Mouse (Mus musculus): ENCODE results near the gene Igf1r.
A peak's percentile ranks its signal among the peaks of the same experiment; 100 is the strongest.

The Igf1r gene

DNA sequence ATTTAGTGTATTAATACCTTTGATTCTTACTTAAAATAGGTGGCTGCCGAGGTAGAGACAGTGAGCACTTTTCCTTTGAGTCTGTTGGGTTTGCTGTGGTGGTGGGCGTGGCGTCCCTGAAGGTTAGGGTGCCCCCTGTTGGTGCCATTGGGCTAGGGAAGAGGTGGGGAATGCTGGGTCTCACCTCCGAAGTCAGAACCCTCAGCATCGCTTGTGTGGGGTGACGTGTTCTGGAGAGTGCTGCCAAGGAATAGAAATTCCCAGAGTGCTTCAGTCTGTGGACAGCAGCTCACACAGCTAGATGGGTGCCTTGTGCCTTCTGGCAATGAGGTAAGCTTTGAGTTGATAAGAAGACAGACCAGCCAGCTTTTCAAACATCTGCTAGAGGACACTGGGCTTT lies 102.3 kb downstream of the Igf1r start:
- DNase-seq: no peak

- DNase-seq: peak; percentile 75
These were observed 104.4 kb downstream of the Igf1r start for GRCm38 (mm10) chr7:68057010-68057409.

DNA sequence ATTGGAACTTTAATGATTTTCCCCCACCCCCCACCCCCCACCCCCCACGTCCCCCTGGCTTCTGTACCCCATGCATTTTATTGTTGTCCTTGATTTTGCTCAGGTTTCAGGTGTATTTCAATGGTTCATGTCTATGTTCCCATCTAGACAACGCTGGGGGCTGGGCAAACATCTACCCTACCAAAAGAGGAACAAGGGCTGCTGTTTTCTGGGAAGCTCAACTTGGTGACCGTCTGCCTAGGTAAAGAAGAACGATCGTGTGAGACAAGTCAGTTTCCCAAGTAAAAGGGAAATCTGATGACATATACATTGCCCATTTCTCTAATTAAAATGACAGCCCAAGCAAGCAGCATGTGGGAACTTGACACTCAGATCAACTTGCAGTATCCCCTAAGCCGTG lies 107.1 kb downstream of the Igf1r start:
- peak; percentile 59 for DNase-seq

DNA sequence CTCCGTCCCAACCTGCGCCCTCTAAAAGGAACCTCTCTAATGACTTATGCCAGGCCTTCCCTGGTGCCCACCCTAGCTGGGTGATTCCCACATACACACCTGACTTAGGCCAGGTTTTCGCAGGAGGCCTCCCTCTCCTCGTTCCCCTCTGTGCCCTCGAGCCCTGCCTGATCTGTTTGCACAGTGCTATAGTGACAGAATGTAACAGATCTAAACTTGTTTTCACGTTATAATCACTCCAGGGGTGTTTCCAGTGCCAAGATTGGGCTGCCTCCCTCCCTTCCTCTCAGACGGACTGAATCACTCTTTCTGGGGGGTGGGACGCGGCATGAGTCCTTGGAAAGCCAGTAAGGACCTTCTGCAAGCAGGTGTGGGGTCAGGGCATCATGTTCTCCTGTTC lies 108.8 kb downstream of the Igf1r start:
- peak; percentile 87 for DNase-seq

GRCm38 (mm10) chr7:68062170-68062848 lies 109.7 kb downstream of the Igf1r start:
- DNase-seq: peak; percentile 71

- DNase-seq: peak; percentile 74
These were observed 110.2 kb downstream of the Igf1r start for GRCm38 (mm10) chr7:68062849-68063208.

- peak; percentile 93 for DNase-seq
These were observed 111.1 kb downstream of the Igf1r start for GRCm38 (mm10) chr7:68063711-68064110.

- DNase-seq: no peak
These were observed 111.5 kb downstream of the Igf1r start for GRCm38 (mm10) chr7:68064120-68064519.

- DNase-seq: peak; percentile 95
These were observed 112.2 kb downstream of the Igf1r start for GRCm38 (mm10) chr7:68064647-68065362.

- peak; percentile 89 for DNase-seq
These were observed 113.3 kb downstream of the Igf1r start for GRCm38 (mm10) chr7:68065904-68066303.

DNA sequence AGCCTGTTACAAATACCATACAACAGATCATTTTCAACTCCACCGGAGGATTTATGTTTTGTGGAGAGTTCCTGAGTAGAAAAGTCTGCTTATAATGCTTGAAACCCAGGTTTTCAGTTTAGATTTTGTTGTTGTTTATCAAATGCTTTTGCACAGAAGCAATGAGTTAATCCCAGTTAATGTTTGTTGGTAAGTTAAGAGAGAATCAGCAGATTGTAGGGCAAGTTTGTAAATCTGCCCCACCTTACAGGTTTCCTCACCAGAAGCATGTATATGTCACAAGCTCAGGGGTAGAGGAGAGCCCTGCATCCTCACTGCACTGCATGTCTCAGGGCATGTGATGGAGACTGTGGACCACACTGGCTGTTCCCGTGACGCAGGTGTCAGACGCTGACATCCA lies 114.7 kb downstream of the Igf1r start:
- DNase-seq: no peak

GRCm38 (mm10) chr7:68069324-68069723 lies 116.7 kb downstream of the Igf1r start:
- DNase-seq: no peak

DNA sequence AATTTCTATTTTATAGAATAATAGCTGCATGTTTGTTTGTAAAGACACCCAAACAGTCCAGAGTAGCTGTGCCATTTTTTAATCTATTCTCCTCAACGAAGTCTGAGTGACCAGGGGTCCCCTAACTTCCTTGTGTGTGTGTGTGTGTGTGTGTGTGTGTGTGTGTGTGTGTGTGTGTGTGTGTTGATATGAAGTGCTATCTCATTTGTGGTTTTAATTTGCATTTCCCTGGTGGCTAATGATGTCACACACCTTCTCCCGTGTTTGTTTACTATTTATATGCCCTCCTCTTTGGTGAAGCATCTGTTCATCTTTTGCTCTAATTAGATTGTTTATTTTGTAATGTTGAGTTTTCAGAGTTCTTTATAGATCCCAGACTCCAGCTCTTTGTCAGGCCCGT lies 117.4 kb downstream of the Igf1r start:
- DNase-seq: no peak

GRCm38 (mm10) chr7:68070626-68071025 lies 118.0 kb downstream of the Igf1r start:
- peak; percentile 97 for DNase-seq

- no peak for DNase-seq
These were observed 118.4 kb downstream of the Igf1r start for GRCm38 (mm10) chr7:68071050-68071449.

DNA sequence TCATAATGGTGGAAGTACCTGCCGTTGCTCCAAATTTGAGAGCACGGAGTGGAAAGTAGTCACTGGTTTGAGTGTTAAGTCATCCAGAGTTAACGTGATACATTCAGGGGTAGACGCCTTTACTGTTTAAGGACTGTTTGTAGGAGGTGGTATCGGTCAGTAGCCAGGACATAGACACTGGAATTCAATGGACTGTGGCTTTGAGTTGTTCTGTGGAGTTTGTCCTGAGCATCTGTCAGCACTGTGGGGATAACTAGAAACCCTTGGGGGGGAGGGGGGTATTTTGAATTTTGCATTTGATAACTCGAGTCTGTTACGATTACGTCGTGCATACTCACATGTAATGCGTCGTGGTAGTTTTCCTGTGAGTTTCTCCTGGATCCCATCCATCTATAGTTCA lies 119.1 kb downstream of the Igf1r start:
- DNase-seq: no peak

DNA sequence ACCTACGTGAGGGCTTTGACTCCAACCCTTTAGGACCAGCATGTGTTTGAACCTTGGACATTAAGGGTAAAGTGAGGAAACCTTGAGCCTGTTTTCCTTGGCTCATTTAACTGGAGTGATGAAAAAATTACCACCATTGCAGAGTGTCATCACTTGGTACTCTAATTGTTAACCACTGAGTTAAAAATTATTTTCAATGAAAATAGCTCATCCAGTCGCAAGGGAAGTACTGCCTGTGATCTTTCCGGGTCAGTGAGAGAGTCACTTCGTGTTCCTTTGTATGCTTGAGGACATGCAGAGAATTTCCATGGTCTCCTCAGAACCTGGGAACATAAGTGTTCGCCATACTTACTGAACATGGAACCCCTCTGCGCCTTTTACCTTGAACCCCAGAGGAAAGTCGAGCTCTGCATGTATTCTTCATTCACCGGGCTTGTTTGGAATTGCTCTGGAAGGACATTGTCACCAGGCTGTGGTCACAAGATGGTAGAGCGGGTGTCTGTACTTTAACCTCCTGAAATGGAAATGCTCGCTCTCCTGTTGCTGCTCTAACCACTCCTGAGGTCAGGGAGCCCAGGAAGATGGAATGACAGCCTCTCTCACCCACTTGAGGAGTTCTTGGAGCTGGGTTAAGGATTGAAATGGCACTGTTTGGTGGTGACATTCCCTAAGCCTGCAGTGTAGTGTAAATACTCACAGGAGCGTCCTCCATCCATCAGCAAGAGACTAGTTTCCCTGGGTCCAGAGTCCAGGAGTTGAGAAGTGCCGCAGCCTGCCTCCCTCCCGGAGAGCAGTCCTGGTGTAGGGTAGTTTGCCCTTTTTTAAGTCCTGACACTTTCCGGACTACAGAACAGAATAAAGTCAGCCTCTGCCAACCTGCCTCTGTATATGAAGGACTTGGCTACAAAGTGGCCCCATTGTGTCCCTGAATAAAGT lies 120.2 kb downstream of the Igf1r start:
- DNase-seq: no peak

DNA sequence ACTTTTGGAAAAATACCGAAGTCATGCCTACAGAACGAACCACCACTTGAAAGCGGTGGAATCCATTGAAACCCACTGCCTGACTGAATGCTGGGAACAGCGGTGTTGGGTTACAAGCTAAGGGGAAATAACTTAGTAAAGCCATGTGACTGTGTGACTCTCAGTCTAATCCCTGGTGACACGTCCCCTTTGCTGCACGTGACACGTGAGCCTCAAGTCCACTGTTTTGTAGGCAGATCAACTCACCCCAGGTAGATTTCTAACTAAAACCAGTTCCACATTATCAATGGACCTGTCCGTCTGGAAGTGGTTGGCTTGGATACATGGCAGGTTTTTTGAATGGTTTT lies 120.8 kb downstream of the Igf1r start:
- DNase-seq: no peak

GRCm38 (mm10) chr7:68074748-68075147 lies 122.1 kb downstream of the Igf1r start:
- DNase-seq: no peak

GRCm38 (mm10) chr7:68075401-68075800 lies 122.8 kb downstream of the Igf1r start:
- DNase-seq: no peak

- no peak for DNase-seq
These were observed 127.7 kb downstream of the Igf1r start for GRCm38 (mm10) chr7:68080122-68080845.

GRCm38 (mm10) chr7:68085338-68085737 lies 132.7 kb downstream of the Igf1r start:
- DNase-seq: peak; percentile 96

GRCm38 (mm10) chr7:68085870-68086341 lies 133.3 kb downstream of the Igf1r start:
- DNase-seq: peak; percentile 94
